Mouse (Mus musculus) embryonic facial prominence, embryonic 10.5 days (tissue): ENCODE data around the gene Rala. TPM values are rescaled to one million over a fixed set of nuclear protein-coding genes. Genes with fewer than 3 reads are reported as not detected.

Experiments
- DNase-seq: peaks from one replicate; pipeline ENCODE4 v3.0.0-alpha.2; 2017; ENCODE audit warnings: low spot score
- H3K27ac ChIP-seq: fragments of 300-500 bp; sonication (generic); replicated peaks from 2 replicates; pipeline ENCODE4 v1.5.1; 2016; ENCODE audit warnings: mild to moderate bottlenecking
- H3K27me3 ChIP-seq: fragments of 300-500 bp; sonication (generic); replicated peaks from 2 replicates; pipeline ENCODE4 v1.6.1; 2016; ENCODE audit warnings: low read depth, mild to moderate bottlenecking; ENCODE audit not compliant: poor library complexity, severe bottlenecking
- H3K36me3 ChIP-seq: fragments of 300-500 bp; sonication (generic); replicated peaks from 2 replicates; pipeline ENCODE4 v1.6.1; 2016; ENCODE audit warnings: mild to moderate bottlenecking, moderate library complexity
- H3K4me1 ChIP-seq: fragments of 300-500 bp; sonication (generic); 2 replicates; pipeline ENCODE4 v1.6.1; 2016
- H3K4me3 ChIP-seq: fragments of 300-500 bp; sonication (generic); 2 replicates; pipeline ENCODE4 v1.5.1; 2016; ENCODE audit warnings: mild to moderate bottlenecking, moderate library complexity
- H3K9me3 ChIP-seq: fragments of 300-500 bp; sonication (generic); 2 replicates; pipeline ENCODE4 v1.6.1; 2016; ENCODE audit warnings: mild to moderate bottlenecking
- WGBS: fragments of 180-500 bp; shearing (Covaris S2); methylation state at CpG from one replicate; pipeline ENCODE4 v1.1.7; 2016; 5-methylcytosine and 5-hydroxymethylcytosine counted together
- polyA plus RNA-seq: library from polyadenylated mRNA; unstranded; fragments of >200 nt; fragmentation: Nextera tagmentation; extraction: Ambion mirVana; gene quantifications from 2 replicates; pipeline ENCODE4 v1.2.1, GENCODE M21; 2016

Gene Rala
- polyA plus RNA-seq, 1 experiment from 2014 or later: 107 TPM

DNA sequence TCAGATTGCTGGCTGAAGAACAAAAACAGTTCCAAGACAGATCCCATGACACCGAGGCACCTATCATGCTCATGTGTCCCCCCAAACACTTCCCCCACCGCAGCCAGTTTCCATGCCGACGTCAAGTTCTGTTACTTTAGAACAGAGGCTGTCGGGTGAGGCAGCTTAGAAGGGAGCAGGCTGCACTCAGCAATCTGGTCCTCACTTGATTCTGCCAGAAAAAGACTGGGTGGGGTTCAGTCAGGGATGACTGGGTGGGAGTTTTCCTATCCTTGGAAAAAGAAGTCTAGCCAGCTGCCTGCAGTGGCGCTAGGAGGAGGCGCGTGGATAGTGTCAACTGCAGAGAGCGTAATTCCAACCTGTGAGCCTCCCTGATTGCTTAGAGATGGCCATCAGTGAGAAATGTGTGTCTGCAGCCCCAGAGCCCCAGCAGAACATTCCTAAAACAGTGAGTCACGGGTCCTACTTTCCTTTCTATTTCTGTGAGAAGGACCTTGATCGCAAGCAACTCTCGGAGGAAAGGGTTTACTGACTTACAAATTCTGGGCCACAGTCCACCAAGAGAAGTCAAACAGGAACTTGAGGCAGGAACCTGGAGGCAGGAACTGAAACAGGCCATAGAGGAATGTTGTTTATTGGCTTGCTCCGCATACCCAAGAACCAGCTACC, 84.5 kb downstream of the Rala start:
- DNase-seq: no peak

DNA sequence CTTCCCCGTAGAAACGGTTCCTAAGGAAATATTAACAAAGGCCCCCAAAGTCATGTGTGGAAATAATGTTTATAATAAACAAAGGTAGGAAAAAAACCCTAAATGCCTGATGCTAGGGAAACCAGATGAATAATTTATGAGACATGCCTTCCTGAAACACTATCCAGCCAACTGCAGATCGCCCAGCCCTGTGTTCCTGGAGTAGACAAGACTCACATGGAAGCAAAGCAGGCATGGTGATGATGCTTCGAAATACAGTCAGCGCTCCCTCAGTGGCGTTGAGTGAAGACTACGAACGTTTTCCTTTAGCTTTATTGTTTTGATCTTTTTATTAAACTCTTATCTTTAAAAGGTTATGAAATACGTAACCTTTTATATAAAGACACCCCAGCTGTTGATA, 87.0 kb downstream of the Rala start:
- Histone ChIP-seq H3K4me3 (no peak overlapping the region), H3K27ac (no peak overlapping the region), H3K9me3 (peaks cover 7% of the 10 kb centered on the region; the same call in 1 of the 2 replicates), H3K27me3 (no peaks in the 10 kb centered on the region), H3K4me1 (peaks cover 20% of the 10 kb centered on the region), H3K36me3 (no peaks in the 10 kb centered on the region)
- whole genome bisulfite sequencing: 80% methylated on average over 9 of the region's 9 CpGs
- DNase-seq: no peak

More for the DNA sequence above, 84.5 kb downstream of the Rala start:
- no peak overlapping the region for H3K4me3 ChIP-seq
- no peaks in the 10 kb centered on the region for H3K27me3 ChIP-seq
- no peaks in the 10 kb centered on the region for H3K9me3 ChIP-seq
- no peaks in the 10 kb centered on the region for H3K36me3 ChIP-seq
- no peak overlapping the region for H3K27ac ChIP-seq
- H3K4me1 ChIP-seq: peaks cover 19% of the 10 kb centered on the region
- WGBS: 87% methylated on average over 13 of the region's 13 CpGs

DNA sequence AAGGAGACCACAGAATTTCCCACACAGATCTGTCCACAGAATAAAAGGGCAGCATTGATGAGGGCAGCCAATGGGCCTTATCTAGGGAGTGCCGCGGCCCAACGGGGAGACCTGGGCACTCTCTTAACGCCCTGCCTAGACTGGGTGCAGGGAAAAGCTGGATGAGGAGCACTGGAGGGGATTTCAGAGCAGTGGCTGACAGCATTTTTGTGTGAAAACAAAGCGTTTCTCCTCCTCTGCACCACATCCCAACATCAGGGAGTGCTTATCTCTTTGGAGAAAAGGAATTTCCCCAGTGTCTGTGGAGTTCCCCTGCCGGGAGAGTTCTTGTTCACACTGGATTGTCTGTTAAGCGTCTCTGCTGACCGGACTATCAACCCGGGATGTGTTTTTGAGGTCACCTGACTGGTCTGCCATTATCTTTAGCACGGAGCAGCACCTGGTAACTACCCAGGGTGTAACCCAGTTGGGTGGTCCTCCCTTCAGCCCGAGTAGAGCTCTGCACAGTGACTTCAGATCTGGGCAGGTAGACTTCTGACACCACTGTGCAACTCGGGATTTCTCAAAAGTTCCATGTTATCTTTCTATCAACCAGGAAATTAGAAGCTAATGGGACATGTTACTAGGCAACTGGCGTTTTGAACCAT, 88.4 kb downstream of the Rala start:
- 6% methylated on average over 13 of the region's 13 CpGs for WGBS
- no peak overlapping the region for H3K27ac ChIP-seq
- peaks cover 7% of the 10 kb centered on the region; the same call in 1 of the 2 replicates for H3K9me3 ChIP-seq
- H3K36me3 ChIP-seq: no peaks in the 10 kb centered on the region
- no peaks in the 10 kb centered on the region for H3K27me3 ChIP-seq
- H3K4me3 ChIP-seq: peak overlapping the region; percentile 28; the same call in 1 of the 2 replicates
- peak; percentile 36 for DNase-seq
- peaks cover 20% of the 10 kb centered on the region for H3K4me1 ChIP-seq

DNA sequence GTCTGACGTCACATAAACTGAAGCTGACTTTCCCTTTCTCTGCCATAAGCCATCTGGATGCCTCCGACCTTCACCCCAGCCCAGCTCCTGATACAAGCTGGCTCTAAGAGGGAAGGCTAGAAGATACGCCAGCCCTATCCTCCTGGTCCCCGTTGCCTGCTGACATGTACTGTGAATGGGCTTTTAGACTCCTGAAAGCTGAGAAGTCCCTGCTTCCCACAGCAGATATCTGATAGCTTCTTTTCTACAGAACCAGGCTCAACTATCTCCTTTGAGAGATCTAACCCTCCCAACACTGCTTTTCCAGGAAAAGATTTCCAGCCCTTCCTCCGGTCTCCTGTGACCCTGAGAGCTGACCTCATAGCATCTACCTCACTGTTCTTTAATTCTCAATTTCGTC, 89.3 kb downstream of the Rala start:
- DNase-seq: no peak
- no peak overlapping the region for H3K27ac ChIP-seq
- H3K4me1 ChIP-seq: peaks cover 20% of the 10 kb centered on the region
- no peak overlapping the region for H3K4me3 ChIP-seq
- WGBS: 39% methylated on average over 6 of the region's 6 CpGs
- H3K27me3 ChIP-seq: no peaks in the 10 kb centered on the region
- H3K36me3 ChIP-seq: no peaks in the 10 kb centered on the region
- H3K9me3 ChIP-seq: peaks cover 7% of the 10 kb centered on the region; the same call in 1 of the 2 replicates

DNA sequence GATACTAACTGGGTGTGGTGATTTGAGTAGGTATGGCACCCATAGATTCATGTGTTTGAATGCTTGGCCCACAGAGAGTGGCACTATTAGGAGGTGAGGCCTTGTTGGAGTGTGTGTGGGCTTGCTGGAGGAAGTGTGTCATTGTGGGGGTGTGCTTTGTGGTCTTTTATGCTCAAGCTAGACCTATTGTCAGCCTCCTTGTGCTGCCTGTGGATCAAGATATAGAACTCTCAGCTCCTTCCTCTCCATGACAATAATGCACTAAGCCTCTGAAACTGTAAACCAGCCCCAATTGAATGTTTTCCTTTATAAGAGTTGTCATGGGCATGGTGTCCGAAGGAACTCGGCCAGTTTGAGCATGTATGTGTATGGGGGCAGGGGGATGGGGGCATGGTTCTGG, 100.7 kb downstream of the Rala start:
- H3K4me3 ChIP-seq: no peak overlapping the region
- H3K9me3 ChIP-seq: no peaks in the 10 kb centered on the region
- H3K27me3 ChIP-seq: no peaks in the 10 kb centered on the region
- H3K27ac ChIP-seq: no peak overlapping the region
- no peak for DNase-seq
- H3K4me1 ChIP-seq: no peaks in the 10 kb centered on the region
- H3K36me3 ChIP-seq: no peaks in the 10 kb centered on the region
- WGBS: 84% methylated on average over 2 of the region's 2 CpGs

DNA sequence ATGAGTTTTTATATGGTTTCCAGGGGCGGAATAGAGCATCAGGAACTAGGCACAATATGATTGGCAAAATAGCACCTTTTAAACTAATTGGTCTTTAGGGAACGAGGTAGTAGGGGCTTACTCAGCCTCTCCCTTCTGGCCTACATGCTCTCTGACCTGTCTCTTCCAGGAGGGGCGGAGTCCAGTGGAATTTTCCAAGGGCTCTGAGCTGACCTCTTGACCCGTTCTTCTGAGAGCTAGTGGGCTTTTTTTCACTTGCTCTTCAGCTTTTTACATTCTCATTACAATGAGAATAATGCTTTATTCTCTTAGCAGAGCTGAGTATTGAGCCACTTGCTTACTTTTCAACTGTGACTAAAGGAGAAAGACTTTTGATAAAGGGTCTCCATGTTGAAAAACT, 101.3 kb downstream of the Rala start:
- 36% methylated on average over 4 of the region's 4 CpGs for WGBS
- H3K9me3 ChIP-seq: no peaks in the 10 kb centered on the region
- H3K4me3 ChIP-seq: no peak overlapping the region
- H3K27me3 ChIP-seq: no peaks in the 10 kb centered on the region
- no peaks in the 10 kb centered on the region for H3K36me3 ChIP-seq
- H3K4me1 ChIP-seq: no peaks in the 10 kb centered on the region
- no peak for DNase-seq
- no peak overlapping the region for H3K27ac ChIP-seq

DNA sequence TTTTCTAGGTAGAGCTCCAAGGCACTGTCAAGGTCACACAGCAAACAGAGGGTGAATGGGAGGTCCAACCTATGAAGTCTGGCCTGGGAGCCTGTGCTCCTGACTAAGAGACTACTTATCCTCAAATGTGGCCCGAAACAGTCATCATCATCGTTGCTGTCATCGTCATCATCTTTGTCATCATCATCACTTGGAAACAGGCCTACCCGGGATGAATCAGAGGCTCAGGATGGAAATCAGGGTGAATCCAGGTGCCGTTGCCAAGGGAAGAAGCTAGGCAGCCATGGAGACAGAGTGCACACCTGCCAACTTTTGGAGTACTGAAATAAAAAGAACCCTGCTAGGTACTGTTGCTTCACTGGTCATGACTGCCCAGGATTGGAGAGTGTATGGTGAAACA, 104.9 kb downstream of the Rala start:
- no peaks in the 10 kb centered on the region for H3K4me1 ChIP-seq
- H3K27me3 ChIP-seq: no peaks in the 10 kb centered on the region
- H3K4me3 ChIP-seq: no peak overlapping the region
- no peak for DNase-seq
- no peaks in the 10 kb centered on the region for H3K36me3 ChIP-seq
- no peaks in the 10 kb centered on the region for H3K9me3 ChIP-seq
- H3K27ac ChIP-seq: no peak overlapping the region
- WGBS: 90% methylated on average over 5 of the region's 5 CpGs

DNA sequence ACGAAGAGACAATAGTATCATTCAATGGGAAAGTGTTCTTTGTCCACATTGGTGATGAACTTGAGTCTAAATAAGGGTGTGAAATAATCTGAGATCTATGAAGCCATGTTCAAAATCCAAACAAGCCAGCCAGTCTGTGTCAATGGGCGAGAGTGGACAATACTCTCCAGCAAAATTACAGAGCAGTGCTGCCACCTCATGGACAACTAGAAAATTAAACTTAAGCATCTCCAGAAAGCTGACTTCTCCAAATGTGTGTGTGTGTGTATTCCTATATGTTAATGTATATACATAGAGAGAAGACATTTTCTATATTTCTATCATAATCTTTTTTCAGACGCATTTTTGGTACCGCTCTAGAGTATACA, 105.6 kb downstream of the Rala start:
- Histone ChIP-seq H3K36me3 (no peaks in the 10 kb centered on the region), H3K4me1 (no peaks in the 10 kb centered on the region), H3K9me3 (no peaks in the 10 kb centered on the region), H3K27me3 (no peaks in the 10 kb centered on the region), H3K27ac (no peak overlapping the region), H3K4me3 (no peak overlapping the region)
- peak; percentile 53 for DNase-seq
- 31% methylated on average over 4 of the region's 4 CpGs for WGBS

DNA sequence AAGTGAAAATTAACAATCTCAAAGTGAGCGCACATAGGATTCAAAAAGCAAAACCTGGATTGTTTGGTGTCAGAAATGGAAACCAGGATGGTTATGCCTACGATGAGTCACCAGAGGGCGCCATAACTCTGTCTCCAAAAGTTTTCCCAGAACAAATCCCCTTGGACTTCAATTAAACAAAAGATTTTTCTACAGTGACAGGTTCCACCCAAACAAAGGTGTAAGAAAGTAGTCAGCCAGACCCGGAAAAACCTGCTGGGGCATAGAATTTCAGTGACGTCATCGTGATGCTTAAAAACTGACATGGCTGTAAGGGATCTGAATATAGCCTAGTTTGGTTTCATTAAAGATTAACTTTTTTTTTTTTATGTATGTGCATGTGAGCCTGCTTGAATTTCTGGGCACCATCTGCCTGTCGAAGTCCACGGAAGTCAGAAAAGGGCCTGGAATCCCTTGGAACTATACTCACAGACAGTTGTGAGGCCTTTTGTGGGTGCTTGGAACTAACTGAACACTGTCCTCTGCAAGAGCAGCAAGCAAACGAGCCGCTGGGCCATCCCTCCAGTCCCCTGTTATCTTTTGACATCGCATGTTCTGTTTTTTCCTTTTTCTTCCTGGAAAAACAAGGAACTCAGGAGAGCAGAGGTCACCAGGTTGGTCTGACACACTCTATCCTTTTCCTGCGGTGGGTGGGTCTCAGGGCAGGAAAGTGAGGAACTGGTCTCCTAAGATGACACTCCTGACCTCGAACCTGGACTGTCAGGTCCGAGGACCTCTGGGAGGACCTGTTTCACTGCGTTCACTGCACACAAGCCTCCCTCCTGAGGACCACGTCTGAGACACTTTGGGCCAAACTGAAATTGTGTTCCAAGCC, 106.2 kb downstream of the Rala start:
- H3K4me1 ChIP-seq: no peaks in the 10 kb centered on the region
- no peaks in the 10 kb centered on the region for H3K27me3 ChIP-seq
- H3K36me3 ChIP-seq: no peaks in the 10 kb centered on the region
- H3K4me3 ChIP-seq: no peak overlapping the region
- no peaks in the 10 kb centered on the region for H3K9me3 ChIP-seq
- no peak overlapping the region for H3K27ac ChIP-seq
- peak; percentile 51 for DNase-seq
- WGBS: 46% methylated on average over 16 of the region's 16 CpGs

DNA sequence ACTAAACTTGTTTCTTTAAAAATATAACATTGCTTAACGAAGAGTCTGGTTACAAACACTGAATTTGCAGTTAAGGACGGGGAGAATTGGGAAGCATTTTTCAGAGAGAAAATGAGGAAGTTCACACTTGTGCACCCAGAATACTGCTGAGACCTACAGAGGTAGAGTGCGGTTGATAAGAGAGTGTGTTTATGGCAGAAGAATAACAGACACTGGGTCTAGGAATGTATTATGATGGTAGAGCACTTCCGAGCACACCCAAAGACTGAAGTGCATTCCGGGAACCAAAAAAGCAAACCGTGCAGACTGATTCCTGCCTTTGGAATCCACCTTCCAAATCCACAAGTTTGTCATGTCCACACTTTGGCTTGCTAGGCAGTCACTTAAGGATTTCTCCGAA, 107.2 kb downstream of the Rala start:
- Histone ChIP-seq H3K27me3 (no peaks in the 10 kb centered on the region), H3K4me1 (no peaks in the 10 kb centered on the region), H3K36me3 (no peaks in the 10 kb centered on the region), H3K9me3 (no peaks in the 10 kb centered on the region), H3K4me3 (no peak overlapping the region), H3K27ac (no peak overlapping the region)
- no peak for DNase-seq
- 81% methylated on average over 7 of the region's 7 CpGs for WGBS

DNA sequence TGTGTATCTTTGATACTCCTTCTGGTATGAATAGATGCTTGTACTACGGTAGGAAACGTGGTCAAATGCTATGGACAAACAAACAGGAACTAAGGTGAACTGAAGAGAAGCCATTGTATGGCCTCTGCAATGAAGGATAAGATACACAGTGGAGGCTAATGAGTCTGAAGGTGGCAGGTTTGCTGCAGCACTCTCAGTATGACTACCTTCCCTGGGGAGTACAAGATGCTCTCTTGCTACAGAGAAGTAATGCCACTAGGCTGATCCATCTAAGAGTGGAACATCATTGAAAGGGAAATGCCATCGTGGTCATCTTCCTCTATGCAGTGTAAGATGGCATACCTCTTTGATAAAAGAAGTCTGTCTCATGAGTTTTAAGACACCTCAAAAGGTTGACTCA, 111.1 kb downstream of the Rala start:
- 72% methylated on average over 3 of the region's 3 CpGs for WGBS
- no peak overlapping the region for H3K4me3 ChIP-seq
- H3K9me3 ChIP-seq: no peaks in the 10 kb centered on the region
- H3K36me3 ChIP-seq: no peaks in the 10 kb centered on the region
- H3K4me1 ChIP-seq: no peaks in the 10 kb centered on the region
- DNase-seq: no peak
- no peak overlapping the region for H3K27ac ChIP-seq
- H3K27me3 ChIP-seq: no peaks in the 10 kb centered on the region
